Mouse (Mus musculus) adrenal gland, adult 18-20 months (tissue): ENCODE data around the gene Pgrmc1. TPM values are rescaled to one million over a fixed set of nuclear protein-coding genes. Genes with fewer than 3 reads are reported as not detected.
"Not testable (repeated sequence)": the region's sequence is repeated elsewhere in the genome, so short reads cannot be mapped to it uniquely, and the experiment has no call there.

ENCODE experiments used
- DNase-seq, 2 experiments: peaks; one replicate each; pipeline ENCODE4 v3.0.0; 2021 to 2022; ENCODE audit warnings: low spot score in 2 of 2
- long read RNA-seq, 2 experiments: library from polyadenylated mRNA; stranded (forward); transcript quantifications; one replicate each; pipeline ENCODE4 v2.0.0; 2021
- total RNA-seq, 2 experiments: library from RNA; stranded (reverse); gene quantifications; 1 replicate in 1 of 2; 2 replicates in 1 of 2; pipeline ENCODE4 v1.2.3; 2021

Gene Pgrmc1
- 100 to 1,000 TPM; 295 to 585 TPM for total RNA-seq
- long read RNA-seq, experiment 1, transcript Pgrmc1-201 (3 exons, 1,857 nt): major isoform, 376 of 378 reads
- long read RNA-seq, experiment 1, partial matches to known transcripts: 0 of 378 reads
- long read RNA-seq, experiment 1, other reads (novel, unspliced or antisense): 2 of 378 reads
- long read RNA-seq, experiment 2, transcript Pgrmc1-201 (3 exons, 1,857 nt): major isoform, 1,234 of 1,262 reads
- long read RNA-seq, experiment 2, partial matches to known transcripts: 21 of 1,262 reads
- long read RNA-seq, experiment 2, other reads (novel, unspliced or antisense): 7 of 1,262 reads

GRCm38 (mm10) chrX:36597707-36598389 is at the start of gene Pgrmc1:
Gene Pgrmc1 (plus strand): TSS chrX:36598206.
- peak; percentile 85 to 87 for DNase-seq

DNA sequence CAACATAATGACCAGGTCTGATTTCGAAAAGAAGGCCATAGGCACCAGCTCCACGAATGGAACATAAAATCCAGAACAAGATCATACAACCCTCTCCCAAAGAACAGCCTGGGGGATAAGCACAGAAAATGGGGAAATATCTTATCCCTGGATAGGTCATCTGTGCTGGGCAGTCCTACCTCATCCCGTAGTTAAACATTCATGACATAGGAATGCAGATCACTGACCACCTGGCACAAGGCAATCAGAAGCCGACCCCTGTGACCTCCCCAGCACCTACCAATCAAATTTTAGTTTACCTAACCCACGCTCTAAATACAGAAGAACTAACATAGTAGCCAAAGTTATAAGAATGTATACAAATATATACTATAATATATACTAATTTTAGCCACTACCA is 49.2 kb upstream of the Pgrmc1 start:
- no peak for DNase-seq

DNA sequence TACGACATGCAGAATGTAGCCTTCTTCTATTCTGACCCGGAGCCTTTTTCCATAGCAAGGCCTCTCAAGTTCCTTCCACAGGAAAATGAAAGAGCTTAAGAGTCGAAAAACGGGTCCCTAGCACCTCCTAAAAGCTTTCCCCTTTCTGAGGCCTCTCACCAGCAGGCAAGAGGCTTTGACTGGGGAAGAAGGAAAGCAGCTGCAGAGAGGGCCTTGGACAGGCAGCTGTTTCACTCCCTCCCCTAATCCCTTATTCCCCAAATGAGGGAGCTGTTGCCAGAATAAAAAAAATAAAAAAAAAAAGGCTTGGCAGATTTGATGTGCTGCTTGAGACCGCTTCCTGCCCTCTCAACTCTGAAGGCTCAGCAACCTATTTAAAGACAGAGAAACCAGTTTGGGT is 47.1 kb upstream of the Pgrmc1 start:
- DNase-seq: no peak

DNA sequence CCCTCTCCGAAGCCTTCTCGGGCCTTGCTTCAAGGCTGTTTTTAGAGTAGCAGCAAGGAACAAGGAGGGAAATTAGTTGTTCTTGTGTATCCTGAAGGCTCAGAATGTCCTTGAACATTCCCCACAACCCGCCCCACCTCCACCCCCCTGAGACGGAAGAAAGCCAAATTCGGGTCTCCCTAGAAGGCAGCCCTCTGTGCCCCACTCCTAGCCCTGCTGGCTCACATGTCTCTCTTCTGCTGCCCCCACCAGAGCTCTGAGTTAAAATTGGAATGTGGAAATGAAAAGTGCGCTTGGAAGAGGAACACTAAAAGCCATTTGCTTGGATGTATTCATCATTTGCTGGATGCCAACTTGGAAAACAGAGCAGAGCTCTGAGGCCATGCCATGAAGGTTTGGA is 46.7 kb upstream of the Pgrmc1 start:
- peak in 1 of 2 experiments; percentile 8 for DNase-seq

DNA sequence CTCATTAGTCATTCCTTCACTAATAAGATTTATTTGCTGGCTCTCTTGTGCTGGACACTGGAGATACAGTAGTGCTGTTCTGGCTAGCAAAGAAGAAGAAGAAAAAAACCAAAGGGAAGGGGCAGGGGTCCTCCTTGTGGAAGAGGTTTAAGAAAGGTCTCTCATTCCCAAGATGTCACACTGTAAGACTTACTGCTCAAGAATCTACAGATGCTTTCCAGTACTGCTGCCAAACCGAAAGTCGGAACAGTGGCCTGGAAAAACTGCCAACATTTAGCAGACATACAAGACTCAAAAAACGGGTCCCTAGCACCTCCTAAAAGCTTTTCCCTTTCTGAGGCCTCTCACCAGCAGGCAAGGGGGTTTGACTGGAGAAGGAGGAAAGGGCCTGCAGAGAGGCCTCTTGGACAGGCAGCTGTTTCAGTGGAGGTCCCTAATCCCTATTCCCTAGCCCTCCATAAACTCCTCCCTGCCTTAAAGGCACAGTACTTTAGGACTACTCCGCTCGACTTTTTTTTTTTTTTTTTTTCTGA is 45.9 kb upstream of the Pgrmc1 start:
- peak; percentile 24 to 49 for DNase-seq

- no peak for DNase-seq
Observed at GRCm38 (mm10) chrX:36552715-36553114, 45.3 kb upstream of the Pgrmc1 start.

DNA sequence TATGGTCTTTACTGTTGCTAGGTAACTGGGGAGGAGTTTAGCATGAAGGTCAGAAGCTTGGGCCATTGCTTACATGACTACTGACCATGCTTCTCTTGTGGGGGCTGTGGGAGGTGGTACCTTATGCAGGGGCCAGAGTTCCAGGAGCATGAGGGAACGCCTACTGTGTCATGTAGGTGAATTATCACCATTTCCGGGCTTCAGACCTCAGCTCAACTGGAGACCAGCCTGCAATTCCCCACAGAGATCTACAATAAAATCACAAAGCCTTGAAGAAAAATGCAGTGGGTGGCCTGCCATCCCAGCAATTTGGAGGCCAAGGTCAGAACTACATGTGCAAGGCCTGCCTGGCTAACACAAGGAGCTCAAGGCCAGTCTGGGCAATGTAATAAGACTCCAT is 42.8 kb upstream of the Pgrmc1 start:
- peak in 1 of 2 experiments; percentile 23 for DNase-seq

- no peak for DNase-seq
Observed at GRCm38 (mm10) chrX:36560170-36560569, 37.8 kb upstream of the Pgrmc1 start.

DNA sequence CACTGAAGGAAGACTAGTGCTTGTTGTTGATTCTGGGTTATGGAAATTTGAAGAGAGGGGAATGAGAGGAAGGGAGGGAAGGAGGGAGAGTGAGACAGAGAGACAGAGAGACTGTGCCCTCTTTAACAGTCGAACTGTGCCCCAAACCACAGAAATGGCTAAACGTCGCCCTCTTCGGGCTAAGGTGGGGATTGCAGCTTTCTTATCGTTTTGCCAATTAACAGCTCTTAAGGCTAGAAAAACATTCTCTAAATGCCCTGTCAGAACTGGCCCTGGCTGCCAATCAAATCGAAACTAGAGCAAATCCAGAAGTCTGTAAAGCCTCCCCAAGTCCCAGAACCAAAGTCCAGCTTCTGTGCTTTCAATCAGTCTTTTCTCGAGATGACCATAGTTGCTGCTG is 36.4 kb upstream of the Pgrmc1 start:
- peak; percentile 71 to 73 for DNase-seq

- DNase-seq: no peak
Observed at GRCm38 (mm10) chrX:36562079-36562478, 35.9 kb upstream of the Pgrmc1 start.

DNA sequence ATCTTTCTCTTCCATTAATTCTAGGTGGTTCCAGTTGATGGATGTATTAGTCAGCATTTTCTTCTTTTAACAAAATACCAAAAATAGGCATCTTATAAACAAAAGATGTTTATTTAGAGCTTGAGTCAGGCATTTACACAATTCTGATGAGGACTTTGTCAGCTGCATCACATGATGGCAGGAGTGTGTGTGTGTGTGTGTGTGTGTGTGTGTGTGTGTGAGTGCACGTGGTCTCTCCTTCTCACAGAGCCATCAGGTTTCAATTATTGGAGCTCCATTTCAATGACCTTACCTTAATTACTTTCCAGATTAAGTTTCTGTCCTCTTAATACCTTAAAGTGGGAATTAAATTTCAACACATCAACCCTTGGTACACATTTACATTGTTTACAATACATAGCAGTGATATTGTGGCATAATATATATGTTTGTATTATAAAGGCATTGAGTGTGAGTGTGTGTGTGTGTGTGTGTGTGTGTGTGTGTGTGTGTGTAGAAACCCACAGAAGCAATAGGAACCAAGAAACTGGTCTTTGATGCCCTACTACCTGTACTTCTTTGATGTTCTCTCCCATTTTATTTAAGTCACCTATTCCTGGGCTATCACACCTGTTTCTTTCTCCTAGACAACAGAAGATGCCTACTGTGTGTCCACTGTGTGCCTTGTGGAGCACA is 11.2 kb upstream of the Pgrmc1 start:
- DNase-seq: no peak

- no peak for DNase-seq
Observed at GRCm38 (mm10) chrX:36587304-36588209, 10.4 kb upstream of the Pgrmc1 start.

GRCm38 (mm10) chrX:36590266-36590665 is 7.7 kb upstream of the Pgrmc1 start:
- no peak for DNase-seq

DNA sequence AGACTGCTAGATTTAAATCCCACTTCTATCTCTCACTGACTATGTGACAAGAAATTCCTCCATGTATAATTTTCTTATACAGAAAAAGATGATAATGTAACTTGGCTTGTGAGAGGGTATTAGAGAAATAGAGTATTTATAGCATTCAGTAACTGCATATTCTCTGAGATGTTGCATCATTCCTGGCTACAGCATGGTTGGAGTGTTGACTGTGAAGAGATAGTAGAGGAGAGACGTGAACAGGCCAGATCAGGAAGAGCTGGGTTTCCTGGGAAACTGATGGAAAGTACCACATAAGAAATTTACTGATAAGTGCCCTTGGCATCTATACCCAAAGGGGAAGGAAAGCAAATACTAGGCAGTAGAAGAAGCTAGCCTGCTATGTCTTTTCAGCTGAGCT is 6.9 kb upstream of the Pgrmc1 start:
- no peak for DNase-seq

GRCm38 (mm10) chrX:36591539-36591938 is 6.5 kb upstream of the Pgrmc1 start:
- DNase-seq: no peak

GRCm38 (mm10) chrX:36595247-36595646 is 2.8 kb upstream of the Pgrmc1 start:
- no peak for DNase-seq

- DNase-seq: not testable (repeated sequence)
Observed at GRCm38 (mm10) chrX:36596483-36597120, 1.4 kb upstream of the Pgrmc1 start.

DNA sequence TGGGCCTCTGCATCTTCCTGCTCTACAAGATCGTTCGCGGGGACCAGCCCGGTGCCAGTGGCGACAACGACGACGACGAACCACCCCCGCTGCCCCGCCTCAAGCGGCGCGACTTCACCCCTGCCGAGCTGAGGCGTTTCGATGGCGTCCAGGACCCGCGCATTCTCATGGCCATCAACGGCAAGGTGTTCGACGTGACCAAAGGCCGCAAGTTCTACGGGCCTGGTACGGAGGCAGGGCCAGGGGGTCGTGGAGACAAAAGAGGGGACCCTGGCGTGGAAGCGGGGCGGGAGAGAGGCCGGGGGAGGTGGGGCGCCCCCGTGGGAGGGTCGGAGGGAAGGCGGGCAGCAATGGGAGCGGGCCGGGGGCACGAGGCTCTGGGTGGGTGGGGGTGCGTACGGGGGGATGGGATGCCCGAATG is 394 bp downstream of the Pgrmc1 start:
- DNase-seq: no peak

DNA sequence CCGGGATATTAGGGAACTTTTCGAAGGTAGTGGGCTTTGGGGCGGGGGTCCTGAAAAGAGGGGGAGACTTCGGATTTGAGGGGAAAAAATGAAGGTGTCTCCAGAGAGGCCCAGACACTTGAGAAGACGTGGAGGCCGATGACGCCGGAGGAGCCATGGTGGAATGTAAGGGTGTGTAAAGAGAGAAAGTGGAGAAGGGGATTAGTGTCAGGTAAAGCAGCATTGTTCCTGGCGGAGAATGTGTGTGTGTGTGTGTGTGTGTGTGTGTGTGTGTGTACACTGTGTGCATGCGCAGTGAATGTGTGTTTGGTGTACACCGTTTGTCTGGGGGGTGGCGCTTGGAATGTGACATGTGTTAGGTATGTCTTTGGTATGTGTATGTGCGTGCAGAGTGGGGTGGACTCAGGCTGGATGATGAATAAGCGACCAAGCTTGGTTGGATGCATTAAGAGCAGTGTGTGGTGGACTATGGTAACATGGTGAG is 897 bp downstream of the Pgrmc1 start:
- DNase-seq: peak in 1 of 2 experiments; percentile 17

DNA sequence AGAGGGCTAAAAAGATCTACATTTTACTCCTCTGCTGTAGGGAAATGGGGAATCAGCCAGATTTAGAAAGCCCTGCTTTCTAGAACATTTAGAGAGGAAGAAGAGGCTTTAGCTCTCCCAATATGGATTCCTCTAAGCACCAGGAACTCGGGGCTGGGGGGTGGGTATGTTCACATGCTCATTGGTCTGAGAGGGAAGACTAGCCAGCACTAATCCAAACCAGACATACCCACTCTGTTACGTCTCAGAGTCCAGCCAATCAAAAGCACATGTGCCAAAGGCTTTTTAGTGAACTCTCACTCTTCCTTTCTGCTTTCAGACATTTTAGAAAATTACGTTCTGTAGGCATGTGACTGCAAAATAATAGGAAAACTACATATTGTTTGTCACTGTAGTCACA is 1.6 kb downstream of the Pgrmc1 start:
- no peak for DNase-seq
